Mouse (Mus musculus): ENCODE data around the gene Cyp4x1. TPM values are rescaled to one million over a fixed set of nuclear protein-coding genes. Genes with fewer than 3 reads are reported as not detected.

The Cyp4x1 gene
- total RNA-seq, 1 experiment from 2014 or later = not detected

DNA sequence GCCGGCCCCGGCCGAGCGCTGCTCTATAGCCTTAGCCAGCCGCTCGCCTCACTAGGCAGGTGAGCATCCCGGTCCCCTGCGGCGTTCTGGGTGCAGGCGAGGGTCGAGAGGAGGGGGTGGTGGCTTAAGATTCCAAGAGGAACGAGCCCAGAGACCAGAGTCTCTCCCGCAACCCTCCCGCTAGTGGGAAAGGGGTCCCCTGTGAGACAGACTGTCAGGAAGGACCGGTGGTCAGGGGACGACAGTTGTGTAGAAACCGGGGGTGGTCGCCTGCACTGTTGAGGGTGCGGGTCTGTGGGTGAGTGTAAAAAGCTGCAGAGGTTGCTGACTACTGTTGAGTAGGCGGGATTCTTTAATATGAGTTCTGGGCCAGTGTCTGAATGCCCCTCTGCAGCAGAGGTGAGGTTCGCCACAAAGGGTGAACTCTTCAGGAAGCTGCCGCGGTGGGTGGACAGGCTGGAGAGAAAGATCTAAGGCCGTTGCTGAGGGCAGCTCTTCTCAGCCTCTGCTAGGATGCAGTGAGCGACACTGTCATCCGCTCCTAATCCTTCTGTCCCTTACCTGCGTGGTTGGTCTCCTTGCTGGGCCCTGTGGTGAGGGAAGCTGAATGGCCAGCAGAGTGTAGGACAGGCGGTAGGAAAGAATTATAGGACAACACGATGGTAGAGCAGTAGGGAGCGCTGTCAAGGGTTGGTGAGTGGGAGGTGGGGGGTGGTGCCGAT, 70.4 kb downstream of the Cyp4x1 start:
- ATAC-seq (replicated peaks in 1 of 2; ENCODE audit: insufficient read depth in 1 of 2, low FRiP score in 2 of 2, low TSS enrichment in 1 of 2, low read depth in 1 of 2, poor library complexity in 2 of 2, severe bottlenecking in 2 of 2) = peak; percentile 8 to 24; a peak in 2 of 4 replicates

DNA sequence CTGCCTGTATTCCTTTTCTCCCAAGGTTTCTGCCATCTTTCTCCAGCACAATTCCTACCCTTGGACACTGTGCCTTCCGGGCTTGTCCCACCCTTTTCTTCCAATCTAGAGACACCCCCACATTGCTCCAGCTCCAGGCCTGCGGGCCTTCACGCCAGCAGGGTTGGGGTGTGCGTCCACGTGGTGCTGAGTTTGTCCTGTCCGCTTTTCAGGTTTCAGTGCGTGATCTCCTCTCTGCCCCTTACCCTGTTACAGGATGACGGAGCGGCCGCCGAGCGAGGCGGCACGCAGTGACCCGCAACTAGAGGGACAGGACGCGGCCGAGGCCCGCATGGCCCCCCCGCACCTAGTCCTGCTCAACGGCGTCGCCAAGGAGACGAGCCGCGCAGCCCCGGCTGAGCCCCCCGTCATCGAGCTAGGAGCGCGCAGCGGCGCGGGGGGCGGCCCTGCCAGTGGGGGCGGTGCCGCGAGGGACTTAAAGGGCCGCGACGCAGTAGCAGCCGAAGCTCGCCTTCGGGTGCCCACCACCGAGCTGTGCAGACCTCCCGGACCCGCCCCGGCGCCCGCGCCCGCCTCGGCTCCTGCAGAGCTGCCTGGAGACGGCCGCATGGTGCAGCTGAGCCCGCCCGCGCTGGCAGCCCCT, 71.1 kb downstream of the Cyp4x1 start:
- ATAC-seq (replicated peaks in 1 of 2; ENCODE audit: insufficient read depth in 1 of 2, low FRiP score in 2 of 2, low TSS enrichment in 1 of 2, low read depth in 1 of 2, poor library complexity in 2 of 2, severe bottlenecking in 2 of 2) = peak; percentile 33 to 37

DNA sequence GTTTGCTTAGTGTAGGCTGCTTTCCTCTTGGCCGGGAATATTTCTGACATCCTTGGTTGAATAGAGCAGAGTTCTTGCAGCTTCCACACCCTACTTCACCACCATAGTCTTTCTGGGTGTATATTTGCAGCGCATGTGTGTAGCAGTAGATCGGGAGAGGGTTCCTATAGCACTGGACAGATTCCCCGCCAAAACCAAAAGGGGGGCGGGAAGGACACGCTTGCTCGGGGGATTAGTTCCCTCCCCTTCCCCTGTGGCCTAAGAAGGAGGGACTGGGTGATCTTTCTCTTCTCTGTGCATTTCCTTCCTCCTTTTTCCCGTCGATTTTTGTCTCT, 71.6 kb downstream of the Cyp4x1 start:
- peak; percentile 49 to 52; a peak in 2 of 4 replicates for ATAC-seq (replicated peaks in 1 of 2; ENCODE audit: insufficient read depth in 1 of 2, low FRiP score in 2 of 2, low TSS enrichment in 1 of 2, low read depth in 1 of 2, poor library complexity in 2 of 2, severe bottlenecking in 2 of 2)

DNA sequence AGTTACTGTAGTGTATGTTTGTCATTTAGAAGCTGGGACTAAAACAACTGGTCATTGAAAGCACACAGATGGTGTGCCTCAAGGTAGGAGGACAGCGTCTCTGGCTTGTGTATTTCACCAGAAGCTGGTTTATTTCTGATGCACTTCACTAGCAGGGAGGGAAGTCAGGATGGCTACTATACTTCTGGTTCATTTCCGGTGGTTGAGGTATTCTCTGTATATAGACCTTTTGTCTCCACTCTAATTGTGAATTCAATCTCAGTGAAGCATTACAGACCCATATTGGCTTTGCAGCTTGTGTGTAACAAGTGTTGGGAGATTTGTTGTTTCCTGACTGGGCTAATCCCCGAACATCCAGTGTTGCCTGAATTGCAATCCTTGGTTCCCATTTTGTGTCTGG, 73.3 kb downstream of the Cyp4x1 start:
- no peak for ATAC-seq (replicated peaks in 1 of 2; ENCODE audit: insufficient read depth in 1 of 2, low FRiP score in 2 of 2, low TSS enrichment in 1 of 2, low read depth in 1 of 2, poor library complexity in 2 of 2, severe bottlenecking in 2 of 2)

DNA sequence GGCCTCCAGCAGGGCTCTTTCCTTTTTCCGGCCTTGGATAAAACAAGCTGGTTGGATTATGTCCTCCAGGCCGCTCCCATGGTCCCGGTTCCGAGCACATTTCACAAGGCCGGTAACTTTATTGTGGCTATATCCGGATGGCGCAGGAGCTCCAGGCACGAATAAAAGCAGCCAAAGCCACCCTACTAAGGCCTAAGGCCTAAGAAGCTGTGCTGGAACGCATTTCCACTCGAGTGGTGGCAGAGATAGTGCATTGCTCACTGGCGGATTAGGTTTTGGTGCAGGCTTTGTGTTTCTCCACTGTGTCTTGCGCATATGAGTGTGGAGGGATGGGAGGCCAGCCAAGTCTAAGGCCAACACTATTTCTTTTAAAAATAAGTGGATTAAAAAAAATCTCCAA, 74.2 kb downstream of the Cyp4x1 start:
- ATAC-seq (replicated peaks in 1 of 2; ENCODE audit: insufficient read depth in 1 of 2, low FRiP score in 2 of 2, low TSS enrichment in 1 of 2, low read depth in 1 of 2, poor library complexity in 2 of 2, severe bottlenecking in 2 of 2) = no peak

DNA sequence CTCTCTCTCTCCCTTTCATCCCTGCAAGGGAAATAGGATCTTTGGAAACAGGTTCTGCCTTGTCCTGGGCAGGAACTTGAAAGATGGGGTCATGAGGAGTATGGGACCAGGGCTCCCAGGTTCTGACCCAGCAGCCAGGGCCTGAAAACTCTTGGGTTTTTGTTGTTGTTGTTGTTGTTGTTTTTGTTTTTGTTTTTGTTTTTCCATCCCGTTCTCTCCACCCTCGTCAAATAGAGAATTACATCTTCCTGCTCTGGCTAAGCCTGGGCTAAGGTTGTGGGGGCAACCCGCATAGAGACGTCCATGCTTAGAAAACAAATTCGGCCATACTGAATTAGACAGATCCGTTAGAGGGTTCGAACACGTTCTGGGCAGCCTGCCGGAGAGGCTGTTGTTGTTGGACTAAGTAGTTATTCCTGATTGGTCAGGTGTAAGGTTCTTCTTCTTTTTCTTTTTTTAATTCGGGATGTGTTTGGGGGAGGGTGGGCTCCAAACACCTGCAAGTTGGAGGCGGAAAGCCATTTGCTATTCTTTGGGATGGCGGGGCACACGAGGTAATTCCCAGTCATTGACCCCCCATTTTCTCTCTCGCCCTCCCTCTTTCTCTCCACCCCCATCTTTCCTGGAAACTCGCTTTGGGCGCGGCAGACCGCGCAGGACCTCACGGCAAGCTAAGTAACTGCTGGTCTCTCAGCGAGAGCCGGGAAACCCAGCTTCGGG, 75.0 kb downstream of the Cyp4x1 start:
- ATAC-seq (replicated peaks in 1 of 2; ENCODE audit: insufficient read depth in 1 of 2, low FRiP score in 2 of 2, low TSS enrichment in 1 of 2, low read depth in 1 of 2, poor library complexity in 2 of 2, severe bottlenecking in 2 of 2) = no peak

DNA sequence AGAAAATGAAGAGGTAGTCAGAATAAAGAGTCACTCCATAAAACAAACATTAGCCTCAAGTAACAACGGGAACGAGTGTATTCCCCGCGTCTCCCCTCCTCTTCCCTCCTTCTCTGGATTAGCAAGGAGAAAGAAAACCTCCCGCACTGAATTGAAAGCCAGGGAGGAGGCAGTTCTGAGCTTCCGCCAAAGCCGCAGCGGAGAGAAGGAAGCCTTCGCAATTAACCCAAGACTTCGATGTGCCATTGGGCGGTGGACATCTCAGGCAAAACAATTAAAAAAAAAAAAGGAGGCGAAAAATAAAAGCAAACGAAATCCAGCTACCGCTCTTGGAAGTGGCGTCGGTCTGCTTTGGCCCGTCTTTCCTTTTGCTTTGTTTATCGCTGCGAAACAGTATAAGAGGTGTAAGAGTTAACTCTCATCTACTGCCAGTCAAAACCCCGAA, 75.7 kb downstream of the Cyp4x1 start:
- no peak for ATAC-seq (replicated peaks in 1 of 2; ENCODE audit: insufficient read depth in 1 of 2, low FRiP score in 2 of 2, low TSS enrichment in 1 of 2, low read depth in 1 of 2, poor library complexity in 2 of 2, severe bottlenecking in 2 of 2)

DNA sequence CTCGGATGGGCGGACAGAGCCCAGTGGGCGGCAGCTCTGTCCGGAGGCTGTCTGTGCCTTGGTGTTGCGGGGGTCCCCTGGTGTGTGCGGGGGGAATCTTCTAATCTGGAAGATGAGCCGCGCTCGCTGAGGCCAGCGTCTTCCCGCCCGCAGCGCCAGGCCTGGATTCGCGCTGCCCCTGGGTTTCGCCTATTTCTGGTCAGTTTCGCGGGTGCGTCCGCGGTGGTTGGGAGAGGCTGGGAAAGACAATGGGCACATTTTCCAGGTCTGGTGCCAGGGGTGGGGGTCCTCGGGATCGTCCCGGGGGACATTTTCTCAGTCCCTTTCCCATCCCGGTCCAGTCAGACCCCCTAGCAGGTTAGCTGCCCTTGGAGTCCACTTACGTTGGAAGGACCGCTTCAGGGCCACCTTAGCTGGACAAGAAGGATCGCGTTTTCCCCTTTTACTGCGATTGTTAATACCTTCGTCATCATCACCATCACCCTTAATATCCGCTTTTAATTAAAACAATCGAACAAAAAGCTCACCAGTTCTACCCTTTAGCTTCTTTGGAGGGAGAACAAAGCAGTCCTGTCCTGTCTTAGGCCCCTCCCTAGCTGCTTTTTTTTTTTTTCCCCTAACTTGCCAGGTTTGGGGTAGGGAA, 76.3 kb downstream of the Cyp4x1 start:
- ATAC-seq (replicated peaks in 1 of 2; ENCODE audit: insufficient read depth in 1 of 2, low FRiP score in 2 of 2, low TSS enrichment in 1 of 2, low read depth in 1 of 2, poor library complexity in 2 of 2, severe bottlenecking in 2 of 2) = no peak

DNA sequence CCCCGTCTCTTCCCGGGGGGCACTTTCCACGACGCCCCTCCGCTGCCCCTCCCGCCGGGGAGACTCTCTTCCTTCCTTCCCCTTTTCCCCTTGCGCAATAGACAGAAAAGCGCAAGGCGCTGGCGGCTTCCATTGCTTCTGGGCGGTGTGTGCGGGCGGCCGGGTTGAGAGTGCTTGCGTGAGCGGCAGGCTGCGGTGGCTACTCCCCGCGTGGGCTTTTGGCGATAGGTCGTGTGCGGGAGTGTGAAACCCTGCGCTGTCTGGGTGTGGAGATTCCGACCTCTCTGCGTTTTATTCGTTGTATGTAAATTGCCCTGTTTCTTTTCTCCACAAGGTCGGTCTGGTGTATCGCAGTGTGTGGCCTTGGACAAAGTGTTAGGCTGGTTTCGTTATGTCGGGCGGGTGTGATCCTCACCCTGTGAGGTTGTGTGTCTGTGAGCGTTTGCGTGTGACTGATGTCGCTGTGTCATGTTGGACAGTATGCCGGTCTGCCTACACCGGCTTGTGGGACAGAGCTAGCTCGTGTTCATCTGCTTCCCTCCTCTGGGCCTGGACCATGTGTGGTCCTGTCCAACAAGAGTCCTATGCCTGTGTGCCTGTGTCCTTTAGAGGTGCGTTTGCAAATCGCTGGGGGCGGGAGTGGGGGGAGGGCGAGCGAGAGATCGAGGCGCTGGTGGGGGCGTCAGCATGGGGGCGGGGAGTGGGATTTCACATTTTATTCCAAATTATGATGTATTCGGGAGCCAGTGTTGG, 77.0 kb downstream of the Cyp4x1 start:
- peak; percentile 58 to 75 for ATAC-seq (replicated peaks in 1 of 2; ENCODE audit: insufficient read depth in 1 of 2, low FRiP score in 2 of 2, low TSS enrichment in 1 of 2, low read depth in 1 of 2, poor library complexity in 2 of 2, severe bottlenecking in 2 of 2)

DNA sequence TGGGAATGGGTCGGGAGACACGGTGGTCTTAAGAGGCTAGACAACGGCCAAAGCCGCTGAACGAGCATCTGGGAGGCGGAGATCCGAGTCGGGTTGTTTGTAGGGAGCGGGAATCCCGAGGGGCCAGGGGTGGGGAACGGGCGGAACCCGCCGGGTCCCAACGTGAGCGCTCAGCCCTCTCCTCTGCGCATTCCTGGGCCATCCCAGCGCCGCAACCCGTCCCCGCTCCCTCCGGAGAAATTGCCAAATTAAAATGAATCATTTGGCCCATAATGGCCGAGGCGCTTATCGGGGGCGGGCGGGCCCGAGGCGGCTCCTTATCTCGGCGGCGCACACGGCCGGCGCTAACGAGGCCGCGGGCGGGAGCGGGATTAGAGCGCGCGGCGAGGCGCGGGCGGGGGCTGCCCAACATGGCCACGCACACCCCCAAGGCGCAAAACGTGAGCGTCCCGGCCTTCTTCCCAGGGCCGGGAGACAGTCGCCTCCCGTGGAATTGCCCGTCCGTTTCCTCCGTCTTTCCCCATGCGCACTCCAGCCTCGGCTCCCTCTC, 77.6 kb downstream of the Cyp4x1 start, which contains the start of gene Tal1:
Gene Tal1, plus strand, starts transcription at position 56 of the 550 bp plus-strand sequence.
- peak; percentile 15 to 39 for ATAC-seq (replicated peaks in 1 of 2; ENCODE audit: insufficient read depth in 1 of 2, low FRiP score in 2 of 2, low TSS enrichment in 1 of 2, low read depth in 1 of 2, poor library complexity in 2 of 2, severe bottlenecking in 2 of 2)

Other genes starting within 250 kb of the Cyp4x1 start
- 2.8 and 2.9 TPM in 2 replicates for gene Foxd2, start 225.4 kb downstream of the Cyp4x1 start, total RNA-seq (2017)
- gene Foxe3, start 208.3 kb downstream of the Cyp4x1 start, total RNA-seq (2017) = not detected in 2 replicates
- 176 and 184 TPM in 2 replicates for gene Cmpk1, start 147.0 kb downstream of the Cyp4x1 start, total RNA-seq (2017)
- 11.6 and 12.1 TPM in 2 replicates for gene Stil, start 134.1 kb downstream of the Cyp4x1 start, total RNA-seq (2017)
- 33.4 and 38.4 TPM in 2 replicates for gene Tal1, start 77.9 kb downstream of the Cyp4x1 start, total RNA-seq (2017)
- 26.4 and 37.5 TPM in 2 replicates for gene Pdzk1ip1, start 45.6 kb downstream of the Cyp4x1 start, total RNA-seq (2017)
- not detected in 2 replicates for gene Cyp4a29, start 107.8 kb upstream of the Cyp4x1 start, total RNA-seq (2017)
- gene Cyp4a12a, start 164.8 kb upstream of the Cyp4x1 start, total RNA-seq (2017) = not detected in 2 replicates

Measured in hematopoietic stem cell, adult 5-6 weeks (primary cell).